Mouse (Mus musculus) olfactory bulb, adult 2 months (tissue): Measurements from ENCODE around the gene Gm3542. TPM values are rescaled to one million over a fixed set of nuclear protein-coding genes. Genes with fewer than 3 reads are reported as not detected.
"Not testable (repeated sequence)": the region's sequence is repeated elsewhere in the genome, so short reads cannot be mapped to it uniquely, and the experiment has no call there.

ENCODE experiments used
- H3K27ac ChIP-seq: fragments of 200-500 bp; 2 replicates; pipeline ENCODE4 v1.5.1; 2012; ENCODE audit warnings: low read depth, low read length; ENCODE audit not compliant: insufficient read depth
- H3K4me1 ChIP-seq: fragments of 200-500 bp; 2 replicates; pipeline ENCODE4 v1.6.1; 2012; ENCODE audit warnings: low read length; ENCODE audit not compliant: control insufficient read depth, insufficient read depth
- H3K4me3 ChIP-seq: fragments of 200-500 bp; 2 replicates; pipeline ENCODE4 v1.5.1; 2012; ENCODE audit warnings: mild to moderate bottlenecking, low read depth, low read length, moderate library complexity; ENCODE audit not compliant: insufficient read depth
- WGBS: fragments of 180-500 bp; shearing (Covaris S2); methylation state at CpG from one replicate; pipeline ENCODE4 v1.1.7; 2018; 5-methylcytosine and 5-hydroxymethylcytosine counted together
- polyA plus RNA-seq: library from polyadenylated mRNA; stranded (reverse); fragments of >200 nt; gene quantifications from 2 replicates; pipeline ENCODE4 v1.2.4, GENCODE M21; 2012; ENCODE audit warnings: low replicate concordance; ENCODE audit not compliant: missing spikeins, insufficient read depth, insufficient read length

Gm3542 gene
- not detected in 2 replicates for polyA plus RNA-seq

GRCm38 (mm10) chr14:5334828-5335227, at the start of gene Gm3542:
Gm3542 (minus strand) TSS chr14:5334928.
- H3K27ac ChIP-seq, H3K4me3 ChIP-seq, H3K4me1 ChIP-seq: not testable (repeated sequence)
- WGBS = no CpG with 5 or more reads among the region's 2 CpGs

Other genes starting within 250 kb of the Gm3542 start
- not detected in 2 replicates for gene Gm8279, start 203.4 kb downstream of the Gm3542 start, polyA plus RNA-seq
- not detected in 2 replicates for gene Gm3317, start 170.4 kb downstream of the Gm3542 start, polyA plus RNA-seq
- gene Gm8271, start 149.1 kb downstream of the Gm3542 start, polyA plus RNA-seq = not detected in 2 replicates
- not detected in 2 replicates for gene Gm3526, start 74.3 kb downstream of the Gm3542 start, polyA plus RNA-seq
- not detected in 2 replicates for gene Gm3500, start 54.1 kb upstream of the Gm3542 start, polyA plus RNA-seq
- not detected in 2 replicates for gene Gm3194, start 120.5 kb upstream of the Gm3542 start, polyA plus RNA-seq
- not detected in 2 replicates for gene Gm8246, start 142.9 kb upstream of the Gm3542 start, polyA plus RNA-seq
- not detected in 2 replicates for gene Gm3187, start 149.3 kb upstream of the Gm3542 start, polyA plus RNA-seq
- not detected in 2 replicates for gene Gm3488, start 166.7 kb upstream of the Gm3542 start, polyA plus RNA-seq
- not detected in 2 replicates for gene Gm3532, start 203.6 kb upstream of the Gm3542 start, polyA plus RNA-seq